Mouse (Mus musculus) liver, embryonic 14.5 days (tissue): Measurements from ENCODE around the gene Sorcs2.

Source experiments
- CTCF ChIP-seq: IDR thresholded peaks from 2 replicates; pipeline ENCODE4 v1.5.1; 2016; ENCODE audit warnings: antibody characterized with exemption, low read depth, control low read depth
- EP300 ChIP-seq: IDR thresholded peaks from 2 replicates; pipeline ENCODE4 v1.6.1; 2016; ENCODE audit warnings: antibody characterized with exemption, low read depth

DNA sequence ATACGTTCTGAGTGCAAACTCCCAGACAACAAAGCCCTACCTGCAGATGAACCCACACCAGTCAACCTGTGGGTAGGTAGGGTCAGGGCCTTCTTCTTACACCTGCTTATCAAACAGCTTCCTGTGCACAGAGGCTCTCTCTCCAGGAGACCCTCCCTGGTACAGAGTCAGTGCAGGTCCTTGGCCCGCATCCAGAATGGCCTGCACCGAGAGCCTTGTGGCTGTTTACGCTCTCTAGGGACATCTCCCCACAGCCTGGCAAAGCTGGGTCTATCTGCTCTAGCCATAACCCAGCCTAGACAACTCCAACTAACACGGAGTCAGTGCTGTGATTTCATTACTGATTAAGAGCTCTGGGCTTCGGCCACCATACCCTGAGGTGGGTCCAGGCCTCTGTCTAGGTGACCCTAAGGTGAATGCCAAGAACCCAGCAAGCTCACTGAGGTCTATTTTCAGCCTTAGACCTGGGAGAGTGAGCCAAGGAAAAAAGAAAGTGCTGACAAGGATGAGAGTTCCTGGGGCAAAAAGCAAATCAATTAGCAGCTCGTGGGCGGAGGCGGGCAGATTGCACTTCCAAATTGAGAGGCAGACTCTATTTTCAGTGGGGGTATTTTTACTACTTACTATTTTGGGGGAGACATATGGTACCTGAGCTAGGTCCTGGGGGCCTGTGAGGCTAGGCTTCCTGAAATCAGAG is 313.9 kb downstream of the Sorcs2 start:
- TF ChIP-seq CTCF = no peak
- no peak for TF ChIP-seq EP300
